In the genomic region with DNA sequence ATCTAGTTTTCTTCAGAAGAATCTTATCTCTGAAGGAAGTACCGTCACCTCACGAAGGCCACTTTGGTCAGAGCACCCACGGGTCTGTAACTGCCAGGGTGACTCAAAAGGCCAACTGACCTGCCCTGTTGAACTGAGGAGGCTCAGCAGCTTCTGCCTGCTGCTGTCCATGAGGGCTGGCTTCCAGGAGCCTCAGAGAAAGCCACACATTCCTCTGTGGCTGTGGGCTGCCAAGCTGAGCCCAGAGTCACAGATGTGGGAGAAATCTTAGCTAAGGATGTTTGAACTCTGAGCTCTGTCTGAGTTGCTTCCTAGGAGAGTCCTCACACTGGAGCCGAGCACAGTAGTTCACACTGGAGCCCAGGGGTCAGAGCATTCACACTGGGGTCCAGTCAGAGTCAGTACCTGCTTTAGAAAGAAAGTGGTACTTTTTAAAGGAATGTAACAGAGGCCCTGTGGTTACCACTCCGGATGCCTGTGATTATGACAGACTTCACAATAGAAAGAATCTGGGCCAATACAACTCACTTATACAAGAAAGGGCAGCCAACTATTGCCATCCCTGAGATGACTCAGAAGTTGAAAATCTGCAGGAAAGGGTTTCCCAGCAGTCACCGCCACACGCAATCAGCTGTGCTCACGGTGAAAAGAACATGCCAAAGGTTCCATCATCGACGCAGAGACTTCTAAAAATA, we compare ENCODE assay signal across 13 mouse cellular contexts.
DNase-seq lines count a peak whose midpoint lies in the region; ATAC-seq and TF ChIP-seq lines count a peak whose summit lies in the region.
"Had no signal": no experiment of that assay in that cellular context is flagged by ENCODE, and none has a peak within 500 bp of the region (broad histone marks: within the 10 kb centered on the region; RNA-seq: fewer than 3 reads in every experiment).

No protein-coding gene starts in this region.

- H3K27ac ChIP-seq in embryonic facial prominence, embryonic 13.5 days, result peak overlapping the region; percentile 55
- H3K27ac ChIP-seq in embryonic facial prominence, embryonic 10.5 days (replicated peaks), result no peak overlapping the region
- H3K27ac ChIP-seq: forebrain, embryonic 10.5 days; intestine, embryonic 15.5 days; midbrain, embryonic 12.5 days had no signal

- 64% methylated on average over 10 of the region's 10 CpGs for WGBS in embryonic facial prominence, embryonic 13.5 days
- 88% methylated on average over 10 of the region's 10 CpGs for WGBS in embryonic facial prominence, embryonic 10.5 days

- H3K4me1 ChIP-seq in embryonic facial prominence, embryonic 13.5 days, result peaks cover 36% of the 10 kb centered on the region
- H3K4me1 ChIP-seq in embryonic facial prominence, embryonic 10.5 days, result peaks cover 50% of the 10 kb centered on the region
- H3K4me1 ChIP-seq: intestine, embryonic 15.5 days had no signal

- H3K36me3 ChIP-seq in embryonic facial prominence, embryonic 13.5 days, result peaks cover 4% of the 10 kb centered on the region
- peaks cover 5% of the 10 kb centered on the region; the same call in 1 of the 2 replicates for H3K36me3 ChIP-seq in embryonic facial prominence, embryonic 10.5 days (replicated peaks)
- no peaks in the 10 kb centered on the region for H3K36me3 ChIP-seq in myocyte (ENCODE audit: control insufficient read depth, insufficient read depth)
- H3K36me3 ChIP-seq: forebrain, embryonic 10.5 days; intestine, embryonic 15.5 days; midbrain, embryonic 12.5 days had no signal

- no peaks in the 10 kb centered on the region for H3K27me3 ChIP-seq in embryonic facial prominence, embryonic 13.5 days
- no peaks in the 10 kb centered on the region for H3K27me3 ChIP-seq in embryonic facial prominence, embryonic 10.5 days (replicated peaks; ENCODE audit: low read depth, poor library complexity, severe bottlenecking)
- H3K27me3 ChIP-seq in myocyte (ENCODE audit: control insufficient read depth, insufficient read depth, insufficient read length), result no peaks in the 10 kb centered on the region
- H3K27me3 ChIP-seq: intestine, embryonic 15.5 days; midbrain, embryonic 12.5 days had no signal

- H3K79me2 ChIP-seq in myocyte (ENCODE audit: control insufficient read depth, insufficient read depth), result no peaks in the 10 kb centered on the region

- no peak overlapping the region for H3ac ChIP-seq in myocyte (ENCODE audit: control insufficient read depth, insufficient read length)

- H3K9ac ChIP-seq in embryonic facial prominence, embryonic 13.5 days, result no peak overlapping the region
- H3K9ac ChIP-seq: intestine, embryonic 15.5 days; liver, postnatal 0 days; midbrain, embryonic 12.5 days had no signal

- DNase-seq in embryonic facial prominence, embryonic 10.5 days (ENCODE audit: low spot score), result no peak
- DNase-seq in lung, postnatal 10 days, result peak; percentile 64
- no peak for DNase-seq in lung, postnatal 36 days
- peak; percentile 72 for DNase-seq in gastrocnemius, postnatal 14 days
- no peak for DNase-seq in urinary bladder, postnatal 10 days (ENCODE audit: low spot score)
- DNase-seq in thymus, postnatal 25 days, result no peak
- DNase-seq: liver, postnatal 0 days had no signal

- intact Hi-C loops in gastrocnemius, postnatal 14 days (cut with DNase I; ENCODE audit: low total_unique reads), result no loop called here

- H3K4me2 ChIP-seq in embryonic facial prominence, embryonic 13.5 days, result no peak overlapping the region
- H3K4me2 ChIP-seq in myocyte (ENCODE audit: low read depth), result peak overlapping the region; percentile 75
- H3K4me2 ChIP-seq: intestine, embryonic 15.5 days; midbrain, embryonic 12.5 days had no signal

- H3K4me3 ChIP-seq in embryonic facial prominence, embryonic 13.5 days, result no peak overlapping the region
- no peak overlapping the region for H3K4me3 ChIP-seq in embryonic facial prominence, embryonic 10.5 days
- no peak overlapping the region for H3K4me3 ChIP-seq in myocyte
- H3K4me3 ChIP-seq: forebrain, embryonic 10.5 days; intestine, embryonic 15.5 days; midbrain, embryonic 12.5 days had no signal

- no peak for ATAC-seq in embryonic facial prominence, embryonic 13.5 days (ENCODE audit: insufficient number of reproducible peaks, insufficient read depth, low FRiP score, low TSS enrichment, low read depth)
- ATAC-seq: CD4-positive, CD25-positive, alpha-beta regulatory T cell, adult 4 months; intestine, embryonic 15.5 days; liver, postnatal 0 days had no signal

- TF ChIP-seq POLR2A in myocyte (IDR thresholded peaks at IDR 0.05; ENCODE audit: insufficient read length, low read depth), result no peak

- no peaks in the 10 kb centered on the region for H3K9me3 ChIP-seq in embryonic facial prominence, embryonic 13.5 days
- H3K9me3 ChIP-seq in embryonic facial prominence, embryonic 10.5 days, result no peaks in the 10 kb centered on the region
- H3K9me3 ChIP-seq: forebrain, embryonic 10.5 days; intestine, embryonic 15.5 days; midbrain, embryonic 12.5 days had no signal

TF ChIP-seq in myocyte, 11 proteins besides CTCF, POLR2A, EP300 and RAD21:
- TF ChIP-seq TCF12 (IDR thresholded peaks at IDR 0.05; ENCODE audit: insufficient read depth, poor library complexity, severe bottlenecking) (peak; percentile 48), MAX (IDR thresholded peaks at IDR 0.05; ENCODE audit: low read depth) (no peak), CEBPB (IDR thresholded peaks at IDR 0.05; ENCODE audit: insufficient read depth, poor library complexity, severe bottlenecking) (peak; percentile 67; the same call in 1 of the 2 replicates), REST (IDR thresholded peaks at IDR 0.05; ENCODE audit: insufficient read depth, insufficient read length) (no peak), SRF (IDR thresholded peaks at IDR 0.05; ENCODE audit: control insufficient read depth, insufficient read length, low read depth) (no peak), USF1 (IDR thresholded peaks at IDR 0.05; ENCODE audit: low read depth) (no peak), TCF3 (IDR thresholded peaks at IDR 0.05; ENCODE audit: insufficient read length, low read depth) (peak; percentile 37), MYOD1 (IDR thresholded peaks at IDR 0.05; ENCODE audit: control insufficient read depth in 1 of 3, insufficient read length in 2 of 3, low read depth in 2 of 3) (peak in 2 of 3 experiments; percentile 65 to 77), MYOG (IDR thresholded peaks at IDR 0.05; ENCODE audit: control insufficient read depth in 1 of 3, insufficient read depth in 1 of 3, insufficient read length in 2 of 3, low read depth in 2 of 3) (peak; percentile 40 to 91 (median 53)), POLR2AphosphoS2 (IDR thresholded peaks at IDR 0.05; ENCODE audit: insufficient read length, low read depth) (no peak)

Comparison
In these comparisons a context has a peak if more than half of its experiments do, and no peak if none do; other contexts are left out.
1. DNase-seq: peak in lung, postnatal 10 days (single experiment) and gastrocnemius, postnatal 14 days (single experiment); none in embryonic facial prominence, embryonic 10.5 days (single experiment), lung, postnatal 36 days (single experiment), urinary bladder, postnatal 10 days (single experiment) and thymus, postnatal 25 days (single experiment).